Mouse (Mus musculus): ENCODE data around the gene Ust.

The Ust gene

DNA sequence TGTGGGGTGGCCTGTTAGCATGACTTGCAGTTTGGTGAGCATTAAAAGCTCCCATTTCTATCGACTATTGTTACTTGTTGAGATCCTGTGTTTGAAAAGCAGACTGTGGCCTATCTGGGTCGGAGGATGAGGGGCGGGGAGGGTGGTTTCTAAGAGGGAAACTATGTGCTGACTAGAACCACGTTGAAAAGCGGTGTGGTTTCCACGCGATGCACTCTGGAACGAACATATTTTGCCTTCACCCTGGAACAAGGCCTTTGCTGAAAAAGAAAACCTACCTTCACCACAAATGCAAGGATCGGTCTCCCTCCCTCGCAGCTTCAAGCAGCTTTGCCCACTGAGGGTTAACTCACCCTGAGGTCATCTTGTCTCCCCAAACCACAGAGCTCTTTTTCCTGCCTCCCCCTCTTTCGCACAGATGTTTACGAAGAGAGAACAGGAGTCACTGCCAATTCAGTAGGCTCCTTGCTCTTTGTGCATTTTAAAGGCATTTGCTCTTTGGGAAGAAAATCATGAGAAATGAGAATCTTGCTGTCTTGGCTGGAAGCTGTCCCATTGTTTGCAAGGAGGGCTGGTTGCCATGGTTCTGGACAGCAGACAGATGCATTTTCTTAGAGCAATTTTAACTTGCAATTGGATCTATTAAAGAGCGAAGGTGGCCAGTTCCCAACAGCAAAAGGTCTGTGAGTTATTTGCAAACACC is 342.1 kb downstream of the Ust start:
- no peak for DNase-seq (ENCODE audit: low read depth)

DNA sequence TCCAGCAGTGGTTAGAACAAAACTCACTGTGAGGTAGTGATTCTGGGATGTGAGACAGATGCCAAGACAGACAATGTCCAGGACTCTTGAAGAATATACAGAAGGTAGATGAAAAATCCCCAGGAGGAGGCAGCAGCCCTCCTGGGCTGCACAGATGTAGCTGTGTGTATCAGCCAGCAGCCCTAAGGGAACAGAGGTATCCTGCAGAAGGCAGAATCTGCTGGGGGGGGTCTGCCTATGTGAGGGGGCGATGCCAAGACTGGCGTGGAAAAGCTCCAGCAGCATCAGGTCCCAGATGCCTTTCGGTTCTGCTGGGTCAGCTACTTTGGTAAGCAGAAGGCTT is 342.6 kb downstream of the Ust start:
- DNase-seq (ENCODE audit: low read depth) = no peak

DNA sequence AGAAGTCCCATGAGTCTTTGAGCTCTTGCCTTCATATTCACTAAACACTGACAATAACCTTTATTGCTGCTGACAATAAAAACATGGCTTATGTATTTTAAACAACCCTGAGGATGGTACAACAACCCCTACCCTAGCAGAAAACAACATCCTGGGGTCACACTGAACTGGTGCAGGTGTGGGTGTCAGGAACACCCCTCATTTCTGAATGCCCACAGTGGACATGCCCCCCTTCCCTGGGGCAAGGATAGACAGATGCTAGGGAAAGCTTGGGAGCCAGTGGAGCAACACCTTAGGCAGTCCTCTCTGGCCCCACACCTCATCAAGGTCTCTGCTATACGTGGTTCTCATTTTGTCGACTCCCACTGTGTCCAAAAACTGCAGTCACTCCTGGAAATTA is 343.9 kb downstream of the Ust start:
- no peak for DNase-seq (ENCODE audit: low read depth)

DNA sequence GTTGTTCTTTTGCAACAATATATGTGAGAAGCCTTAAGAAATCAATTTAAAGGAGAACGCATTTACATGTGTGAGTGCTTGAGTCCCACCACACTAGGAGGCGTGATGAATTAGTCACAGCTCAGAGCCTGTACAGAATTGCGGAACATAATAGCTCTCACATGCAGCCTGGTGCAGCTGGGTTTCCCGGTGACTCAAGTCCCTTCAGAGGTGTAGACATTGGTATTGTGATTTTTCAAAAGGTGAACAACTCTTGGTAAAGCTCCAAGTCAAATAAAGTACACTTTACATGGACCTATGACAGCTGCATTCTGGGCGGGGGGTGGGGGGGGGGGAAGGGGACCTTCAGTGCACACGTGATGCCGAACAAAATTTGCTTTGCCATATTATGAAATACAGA is 344.4 kb downstream of the Ust start:
- DNase-seq (ENCODE audit: low read depth) = no peak

DNA sequence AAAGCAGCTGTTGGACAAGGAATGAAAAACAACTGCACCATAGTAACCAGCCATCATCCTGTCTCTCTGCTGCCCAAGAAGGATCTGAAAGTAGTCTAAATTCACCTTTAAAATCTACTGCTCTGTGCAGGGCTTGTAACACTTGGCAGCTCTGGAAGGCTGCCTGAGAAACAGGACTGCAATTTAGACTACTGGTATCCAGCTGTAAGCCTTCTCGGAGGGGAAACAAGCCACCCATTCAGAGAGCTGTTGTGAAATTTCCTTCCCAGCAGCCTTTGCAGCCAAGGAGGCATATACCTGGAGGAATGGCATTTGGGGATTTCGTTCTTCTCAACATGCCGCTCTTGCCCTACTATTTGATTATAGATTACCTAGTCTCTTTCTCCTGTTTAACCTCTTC is 345.6 kb downstream of the Ust start:
- no peak for DNase-seq (ENCODE audit: low read depth)

DNA sequence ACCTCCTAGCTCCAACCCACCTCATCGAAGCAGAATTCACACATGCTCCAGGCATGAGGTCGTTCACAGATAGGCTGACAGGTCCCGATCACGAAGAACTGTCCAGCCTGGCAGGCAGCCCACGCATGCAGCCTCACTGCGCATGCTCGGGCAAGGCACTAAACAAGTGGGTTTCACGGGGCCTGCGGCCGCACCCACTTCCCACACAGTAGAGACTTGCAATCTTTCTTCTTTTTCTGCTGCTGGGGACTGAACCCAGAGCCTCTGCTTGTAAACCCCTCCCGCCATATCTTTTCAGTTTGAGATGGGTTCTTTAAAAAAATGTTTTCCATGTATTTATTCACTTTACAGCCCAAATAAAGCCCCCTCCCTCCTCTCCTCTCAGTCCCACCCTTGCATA is 347.1 kb downstream of the Ust start:
- DNase-seq (ENCODE audit: low read depth) = no peak

Measured in c-Kit-positive CD71-positive TER-119-negative erythroid progenitor cells, embryonic 14.5 days (primary cell).